Mouse (Mus musculus): ENCODE measurements at regions not wholly inside any gene's neighbourhood (a gene's known extent, or its start where the extent isn't known, plus 50 kb on each side); places are given as distances from the start of the nearest gene placed in this dataset.
A peak's percentile ranks its signal among the peaks of the same experiment; 100 is the strongest.
"Not testable (repeated sequence)": the region's sequence is repeated elsewhere in the genome, so short reads cannot be mapped to it uniquely, and the experiment has no call there.

- no peak overlapping the region for H3K4me3 ChIP-seq (ENCODE audit: low read depth, low read length)
- no peak for TF ChIP-seq CTCF (IDR thresholded peaks at IDR 0.05; ENCODE audit: low read depth)
- peak; percentile 82 for DNase-seq
- H3K4me2 ChIP-seq: no peak overlapping the region
- peak; percentile 69; the same call in 1 of the 2 replicates for ATAC-seq (ENCODE audit: insufficient read depth)
- H3K4me1 ChIP-seq (ENCODE audit: insufficient read depth): no peaks in the 10 kb centered on the region
- no peak overlapping the region for H3K9ac ChIP-seq
- H3K27ac ChIP-seq (ENCODE audit: low read depth): no peak overlapping the region
- H3K27me3 ChIP-seq (ENCODE audit: insufficient read depth, low read length): no peaks in the 10 kb centered on the region
- H3K36me3 ChIP-seq (ENCODE audit: insufficient read depth): no peaks in the 10 kb centered on the region
- H3K9me3 ChIP-seq (ENCODE audit: low read depth, low read length): no peaks in the 10 kb centered on the region
Measured at GRCm38 (mm10) chr5:13654173-13654572, 137.2 kb upstream of the Speer3 start.

DNA sequence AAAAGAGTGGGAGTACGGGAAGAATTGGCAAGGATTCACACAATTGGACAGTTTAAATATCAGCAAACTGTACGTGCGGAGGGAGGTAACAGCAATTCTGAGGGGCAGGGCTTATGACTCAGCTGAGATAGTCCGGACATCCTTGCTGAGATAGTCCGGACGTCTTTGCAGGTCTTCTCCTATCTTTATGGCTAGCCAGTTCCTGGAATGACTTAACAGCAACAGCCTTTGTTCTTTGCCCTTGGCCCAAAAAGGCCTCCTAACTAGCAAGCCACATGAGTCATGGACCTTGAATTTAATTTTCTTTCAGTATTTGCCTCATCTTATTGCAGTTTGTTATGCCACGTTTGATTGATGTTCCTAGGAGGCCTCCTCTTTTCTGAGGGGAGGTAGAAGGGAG is 133.1 kb upstream of the Speer3 start:
- H3K27me3 ChIP-seq (ENCODE audit: insufficient read depth, low read length); ATAC-seq (ENCODE audit: insufficient read depth); H3K36me3 ChIP-seq (ENCODE audit: insufficient read depth); H3K4me1 ChIP-seq (ENCODE audit: insufficient read depth); H3K4me2 ChIP-seq; DNase-seq; H3K9ac ChIP-seq; H3K27ac ChIP-seq (ENCODE audit: low read depth); H3K4me3 ChIP-seq (ENCODE audit: low read depth, low read length); H3K9me3 ChIP-seq (ENCODE audit: low read depth, low read length): not testable (repeated sequence)
- WGBS: 82% methylated on average over 7 of the region's 7 CpGs

DNA sequence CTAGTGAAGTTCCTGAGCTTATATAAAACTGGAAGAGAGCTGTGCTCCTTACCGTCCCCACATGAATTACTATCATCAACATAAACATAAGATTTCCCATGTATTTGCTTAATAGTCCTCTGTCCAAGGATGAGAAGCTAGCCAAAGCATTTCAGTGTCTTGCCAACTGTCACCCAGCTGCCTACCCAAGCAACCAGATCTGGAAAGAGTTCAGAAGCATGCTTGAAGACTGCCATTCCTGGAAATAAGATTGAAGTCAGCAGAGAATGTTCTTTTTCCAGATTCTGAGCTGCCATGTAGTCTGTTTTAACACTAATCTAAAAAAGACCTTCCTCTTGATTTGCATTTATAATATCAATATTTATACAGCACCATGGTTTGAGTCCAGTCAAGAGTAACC is 131.9 kb upstream of the Speer3 start:
- Histone ChIP-seq H3K36me3 (ENCODE audit: insufficient read depth) (no peaks in the 10 kb centered on the region), H3K4me2 (no peak overlapping the region), H3K4me3 (ENCODE audit: low read depth, low read length) (no peak overlapping the region), H3K4me1 (ENCODE audit: insufficient read depth) (no peaks in the 10 kb centered on the region), H3K27ac (ENCODE audit: low read depth) (no peak overlapping the region), H3K9ac (no peak overlapping the region), H3K9me3 (ENCODE audit: low read depth, low read length) (no peaks in the 10 kb centered on the region), H3K27me3 (ENCODE audit: insufficient read depth, low read length) (no peaks in the 10 kb centered on the region)
- no peak for ATAC-seq (ENCODE audit: insufficient read depth)
- DNase-seq: peak; percentile 23
- TF ChIP-seq CTCF (IDR thresholded peaks at IDR 0.05; ENCODE audit: low read depth): no peak
- 38% methylated on average over 1 of the region's 1 CpGs for WGBS

GRCm38 (mm10) chr5:13667444-13667843 is 124.0 kb upstream of the Speer3 start:
- H3K4me3 ChIP-seq (ENCODE audit: low read depth, low read length): no peak overlapping the region
- H3K4me2 ChIP-seq: no peak overlapping the region
- 91% methylated on average over 1 of the region's 1 CpGs for WGBS
- TF ChIP-seq CTCF (IDR thresholded peaks at IDR 0.05; ENCODE audit: low read depth): no peak
- no peaks in the 10 kb centered on the region for H3K4me1 ChIP-seq (ENCODE audit: insufficient read depth)
- no peaks in the 10 kb centered on the region for H3K27me3 ChIP-seq (ENCODE audit: insufficient read depth, low read length)
- ATAC-seq (ENCODE audit: insufficient read depth) (no peak), DNase-seq (no peak)
- no peak overlapping the region for H3K27ac ChIP-seq (ENCODE audit: low read depth)
- H3K9me3 ChIP-seq (ENCODE audit: low read depth, low read length): no peaks in the 10 kb centered on the region
- H3K9ac ChIP-seq: no peak overlapping the region
- no peaks in the 10 kb centered on the region for H3K36me3 ChIP-seq (ENCODE audit: insufficient read depth)

- DNase-seq (no peak), ATAC-seq (ENCODE audit: insufficient read depth) (no peak)
- H3K4me3 ChIP-seq (ENCODE audit: low read depth, low read length): no peak overlapping the region
- no peaks in the 10 kb centered on the region for H3K4me1 ChIP-seq (ENCODE audit: insufficient read depth)
- no peak for TF ChIP-seq CTCF (IDR thresholded peaks at IDR 0.05; ENCODE audit: low read depth)
- no peak overlapping the region for H3K4me2 ChIP-seq
- no peaks in the 10 kb centered on the region for H3K27me3 ChIP-seq (ENCODE audit: insufficient read depth, low read length)
- no peak overlapping the region for H3K9ac ChIP-seq
- H3K9me3 ChIP-seq (ENCODE audit: low read depth, low read length): no peaks in the 10 kb centered on the region
- no peak overlapping the region for H3K27ac ChIP-seq (ENCODE audit: low read depth)
- H3K36me3 ChIP-seq (ENCODE audit: insufficient read depth): no peaks in the 10 kb centered on the region
Measured at GRCm38 (mm10) chr5:13668840-13669239, 122.6 kb upstream of the Speer3 start.

GRCm38 (mm10) chr5:13690929-13691806 is 100.3 kb upstream of the Speer3 start:
- H3K27me3 ChIP-seq (ENCODE audit: insufficient read depth, low read length): no peaks in the 10 kb centered on the region
- peak; percentile 33 for DNase-seq
- peak; percentile 28; the same call in 1 of the 2 replicates for ATAC-seq (ENCODE audit: insufficient read depth)
- H3K4me1 ChIP-seq (ENCODE audit: insufficient read depth): no peaks in the 10 kb centered on the region
- H3K36me3 ChIP-seq (ENCODE audit: insufficient read depth): no peaks in the 10 kb centered on the region
- TF ChIP-seq CTCF (IDR thresholded peaks at IDR 0.05; ENCODE audit: low read depth): no peak
- WGBS: 38% methylated on average over 5 of the region's 5 CpGs
- no peak overlapping the region for H3K9ac ChIP-seq
- no peak overlapping the region for H3K27ac ChIP-seq (ENCODE audit: low read depth)
- no peak overlapping the region for H3K4me3 ChIP-seq (ENCODE audit: low read depth, low read length)
- H3K4me2 ChIP-seq: no peak overlapping the region
- H3K9me3 ChIP-seq (ENCODE audit: low read depth, low read length): no peaks in the 10 kb centered on the region

- no peak overlapping the region for H3K9ac ChIP-seq
- H3K9me3 ChIP-seq (ENCODE audit: low read depth, low read length): no peaks in the 10 kb centered on the region
- H3K36me3 ChIP-seq (ENCODE audit: insufficient read depth): no peaks in the 10 kb centered on the region
- H3K27me3 ChIP-seq (ENCODE audit: insufficient read depth, low read length): no peaks in the 10 kb centered on the region
- no peak for TF ChIP-seq CTCF (IDR thresholded peaks at IDR 0.05; ENCODE audit: low read depth)
- no peak overlapping the region for H3K4me2 ChIP-seq
- H3K4me1 ChIP-seq (ENCODE audit: insufficient read depth): no peaks in the 10 kb centered on the region
- H3K4me3 ChIP-seq (ENCODE audit: low read depth, low read length): no peak overlapping the region
- WGBS: 27% methylated on average over 5 of the region's 5 CpGs
- ATAC-seq (ENCODE audit: insufficient read depth): no peak
- no peak overlapping the region for H3K27ac ChIP-seq (ENCODE audit: low read depth)
- no peak for DNase-seq
Measured at GRCm38 (mm10) chr5:13694847-13695246, 96.6 kb upstream of the Speer3 start.

All from lung, embryonic 14.5 days (tissue).